Mouse (Mus musculus) layer of hippocampus, postnatal 14 days (tissue): Measurements from ENCODE around the gene Abcc2. TPM values are rescaled to one million over a fixed set of nuclear protein-coding genes. Genes with fewer than 3 reads are reported as not detected.

Source experiments
- total RNA-seq, 2 experiments: library from RNA; stranded (reverse); gene quantifications; 2 replicates each; pipeline ENCODE4 v1.2.3; 2021

Abcc2 gene
- total RNA-seq, 2 experiments from 2014 or later: 0.07 to 0.10 TPM

Other genes with a start within 250 kb of the Abcc2 start
- gene Nkx2-3, start 169.9 kb upstream of the Abcc2 start, total RNA-seq: not detected
- gene Slc25a28, start 107.3 kb upstream of the Abcc2 start, total RNA-seq: 10 to 100 TPM; 35.8 to 39.1 TPM
- 10 to 100 TPM; 26.9 to 29.6 TPM for gene Entpd7, start 92.5 kb upstream of the Abcc2 start, total RNA-seq
- gene Cutc, start 29.2 kb upstream of the Abcc2 start, total RNA-seq: 1 to 10 TPM; 4.8 to 5.0 TPM
- 10 to 100 TPM; 16.6 to 18.9 TPM for gene Cox15, start 29.2 kb upstream of the Abcc2 start, total RNA-seq
- 10 to 100 TPM in 1 of 2 experiments, 1 to 10 TPM in 1; 9.5 to 10.3 TPM for gene Dnmbp, start 158.0 kb downstream of the Abcc2 start, total RNA-seq
- under 1 TPM in 1 of 2 experiments, not detected in 1; 0.39 TPM for gene Cpn1, start 204.4 kb downstream of the Abcc2 start, total RNA-seq
- under 1 TPM; 0.16 to 0.19 TPM for gene Cyp2c23, start 247.0 kb downstream of the Abcc2 start, total RNA-seq